Mouse (Mus musculus) adrenal gland, postnatal 0 days (tissue): ENCODE measurements around the gene Spdye4b. TPM values are rescaled to one million over a fixed set of nuclear protein-coding genes. Genes with fewer than 3 reads are reported as not detected.

Experiments
- microRNA-seq: library from miRNA; unstranded; fragments of <30 nt; microRNA quantifications from one replicate; pipeline ENCODE4, GENCODE M21; 2016; ENCODE audit warnings: borderline replicate concordance; ENCODE audit not compliant: insufficient number of aligned reads
- polyA plus RNA-seq: library from polyadenylated mRNA; unstranded; fragments of >200 nt; fragmentation: Nextera tagmentation; extraction: Ambion mirVana; gene quantifications from 2 replicates; pipeline ENCODE4 v1.2.1, GENCODE M21; 2015

The Spdye4b gene
- polyA plus RNA-seq = 0.05 TPM in 1 of 2 replicates, not detected in the other

DNA sequence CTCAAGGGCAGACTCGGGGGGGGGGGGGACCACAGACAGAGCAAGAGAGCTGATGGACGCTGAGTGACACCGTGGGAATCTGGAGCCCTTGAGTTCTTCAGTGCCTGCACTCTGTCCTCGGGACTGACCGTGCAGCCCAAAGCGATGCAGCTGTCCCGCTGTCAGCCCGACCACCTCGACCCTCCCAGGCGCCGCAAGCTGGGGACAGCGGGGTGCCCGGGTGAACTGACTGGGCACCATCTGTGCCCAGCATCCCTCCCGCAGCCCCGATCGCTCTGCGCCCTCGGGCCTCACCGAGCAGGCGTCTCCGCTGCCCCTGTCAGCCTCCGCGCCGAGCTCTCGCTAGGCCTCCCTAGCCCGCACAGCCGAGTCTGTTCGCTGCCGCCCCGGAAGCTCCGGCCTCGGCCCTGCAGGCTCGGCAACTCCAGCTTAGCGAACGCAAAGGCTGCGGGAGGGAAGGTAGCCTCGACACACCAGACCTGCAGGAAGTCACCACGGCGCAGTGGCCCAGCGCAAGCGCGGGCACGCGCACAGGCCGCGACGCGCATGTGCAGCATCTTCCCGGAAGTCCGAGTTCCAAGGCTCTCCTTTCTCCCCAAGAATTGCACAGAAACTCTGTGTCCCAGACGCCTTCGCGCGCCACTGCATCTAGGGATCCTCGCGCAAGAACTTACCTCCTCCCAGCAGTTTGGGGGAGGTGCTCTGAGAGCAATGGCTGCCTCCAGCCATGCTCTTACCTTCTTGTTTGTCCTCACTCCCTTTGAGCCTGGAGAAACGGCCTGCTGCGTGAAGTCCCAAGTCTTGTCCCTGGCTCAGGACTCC is at the start of gene Spdye4b, which contains the start of gene Rbak:
Gene Spdye4b (plus strand): TSS at position 763 of the 822 bp plus-strand sequence.
Gene Rbak (minus strand): TSS at position 521 of the 822 bp plus-strand sequence.

DNA sequence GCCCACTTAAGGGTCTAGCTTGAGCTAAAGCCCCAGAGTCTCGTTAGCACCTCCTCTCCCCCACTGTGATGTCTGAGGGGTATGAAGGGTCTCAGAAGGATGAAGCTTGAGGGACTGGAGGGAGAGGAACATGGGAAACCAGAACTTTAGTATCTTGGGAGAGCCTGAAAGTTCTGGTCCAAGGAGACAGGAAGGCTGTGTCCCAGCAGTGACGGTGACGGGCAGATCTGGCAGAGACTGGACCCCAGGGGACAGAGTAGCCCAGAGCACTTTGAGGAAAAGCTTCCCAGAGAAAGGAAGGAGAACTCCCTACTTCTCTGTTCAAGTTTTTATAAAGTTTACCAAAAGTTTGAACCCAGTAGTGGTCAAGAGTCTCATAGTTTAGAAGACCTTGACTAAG is 33.3 kb upstream of the Spdye4b start, which contains the start of gene Olfr718-ps1:
Gene Olfr718-ps1 (minus strand): TSS at position 101 of the 400 bp plus-strand sequence.

DNA sequence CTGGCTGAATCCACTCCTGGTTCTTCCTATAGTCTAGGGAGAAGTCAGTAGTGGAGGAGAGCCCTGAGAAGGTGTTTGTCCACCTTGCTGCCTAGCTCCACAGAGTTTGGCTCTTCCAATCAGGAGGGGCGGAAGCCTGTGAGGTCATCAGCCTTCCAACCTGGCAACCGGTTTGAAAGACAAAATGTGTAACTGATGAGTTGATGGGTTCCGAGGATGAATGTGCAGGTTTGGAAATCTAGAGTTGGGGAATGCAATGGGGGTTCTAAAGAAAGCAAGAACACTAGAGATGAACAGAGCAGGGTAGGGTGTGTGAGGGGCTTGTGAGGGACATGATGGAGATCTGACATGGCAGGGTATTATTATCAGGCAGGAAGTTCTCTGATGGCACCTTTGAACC is 46.0 kb downstream of the Spdye4b start, which contains the start of gene Spdye4a:
Gene Spdye4a (minus strand): TSS at position 101 of the 400 bp plus-strand sequence.

DNA sequence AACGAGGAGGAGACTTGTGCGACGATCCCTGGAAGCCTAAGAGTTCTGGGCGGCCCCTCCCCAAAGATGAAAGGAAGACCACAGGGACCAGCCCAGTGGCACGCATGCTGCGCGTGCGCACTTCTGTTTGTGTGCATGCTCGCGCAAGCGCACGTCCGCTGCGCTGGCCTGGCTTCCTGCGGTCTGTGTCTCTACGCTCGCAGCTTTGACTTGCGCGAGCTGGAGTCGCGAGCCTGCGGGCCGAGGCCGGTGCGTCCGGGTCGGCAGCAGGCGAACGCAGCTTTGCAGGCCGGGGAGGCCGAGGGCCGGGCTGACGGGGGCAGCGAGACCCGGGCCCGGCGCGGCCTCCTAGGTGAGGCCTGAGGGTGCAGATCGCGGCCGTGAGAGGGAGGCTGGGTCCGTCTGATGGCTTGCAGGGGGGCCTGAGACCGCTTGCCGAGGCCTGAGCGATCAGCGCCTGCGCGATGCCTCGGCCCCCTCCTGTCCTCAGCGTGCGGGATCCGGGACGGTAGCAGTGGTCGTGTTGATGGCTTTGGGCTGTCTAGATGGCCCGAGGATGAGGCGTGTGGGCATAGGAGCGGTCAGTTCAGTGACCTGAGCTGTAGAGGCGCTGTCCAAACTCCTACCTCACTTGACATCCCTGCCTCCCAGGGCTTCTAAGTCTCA is 54.3 kb downstream of the Spdye4b start, which contains the start of gene Zfp12:
Gene Zfp12 (plus strand): TSS at position 136 of the 666 bp plus-strand sequence.

Small RNA genes within 50 kb of the gene (microRNA-seq; reads per million reads assigned to microRNA genes)
- not detected for gene Gm44405

Other genes with a start within 250 kb of the Spdye4b start
- 124 and 164 TPM in 2 replicates for gene Fscn1, start 220.7 kb upstream of the Spdye4b start, polyA plus RNA-seq
- gene Rnf216, start 68.0 kb upstream of the Spdye4b start, polyA plus RNA-seq = 19.4 and 32.7 TPM in 2 replicates
- 0.03 TPM in 1 of 2 replicates, not detected in the other for gene Olfr718-ps1, start 33.4 kb upstream of the Spdye4b start, polyA plus RNA-seq
- 6.1 and 7.0 TPM in 2 replicates for gene Rbak, start 242 bp upstream of the Spdye4b start, polyA plus RNA-seq
- gene Spdye4a, start 45.9 kb downstream of the Spdye4b start, polyA plus RNA-seq = not detected in 2 replicates
- gene Zfp12, start 54.1 kb downstream of the Spdye4b start, polyA plus RNA-seq = 8.7 and 9.1 TPM in 2 replicates
- gene Zfp316, start 89.0 kb downstream of the Spdye4b start, polyA plus RNA-seq = 3.0 and 3.4 TPM in 2 replicates
- 0.04 and 0.20 TPM in 2 replicates for gene Zfp853, start 112.6 kb downstream of the Spdye4b start, polyA plus RNA-seq
- 18.0 and 29.8 TPM in 2 replicates for gene E130309D02Rik, start 134.3 kb downstream of the Spdye4b start, polyA plus RNA-seq
- 58.8 and 92.9 TPM in 2 replicates for gene Zdhhc4, start 148.2 kb downstream of the Spdye4b start, polyA plus RNA-seq
- gene Grid2ip, start 176.3 kb downstream of the Spdye4b start, polyA plus RNA-seq = 0.37 and 0.61 TPM in 2 replicates
- 195 and 215 TPM in 2 replicates for gene Kdelr2, start 222.8 kb downstream of the Spdye4b start, polyA plus RNA-seq